In the genomic region with DNA sequence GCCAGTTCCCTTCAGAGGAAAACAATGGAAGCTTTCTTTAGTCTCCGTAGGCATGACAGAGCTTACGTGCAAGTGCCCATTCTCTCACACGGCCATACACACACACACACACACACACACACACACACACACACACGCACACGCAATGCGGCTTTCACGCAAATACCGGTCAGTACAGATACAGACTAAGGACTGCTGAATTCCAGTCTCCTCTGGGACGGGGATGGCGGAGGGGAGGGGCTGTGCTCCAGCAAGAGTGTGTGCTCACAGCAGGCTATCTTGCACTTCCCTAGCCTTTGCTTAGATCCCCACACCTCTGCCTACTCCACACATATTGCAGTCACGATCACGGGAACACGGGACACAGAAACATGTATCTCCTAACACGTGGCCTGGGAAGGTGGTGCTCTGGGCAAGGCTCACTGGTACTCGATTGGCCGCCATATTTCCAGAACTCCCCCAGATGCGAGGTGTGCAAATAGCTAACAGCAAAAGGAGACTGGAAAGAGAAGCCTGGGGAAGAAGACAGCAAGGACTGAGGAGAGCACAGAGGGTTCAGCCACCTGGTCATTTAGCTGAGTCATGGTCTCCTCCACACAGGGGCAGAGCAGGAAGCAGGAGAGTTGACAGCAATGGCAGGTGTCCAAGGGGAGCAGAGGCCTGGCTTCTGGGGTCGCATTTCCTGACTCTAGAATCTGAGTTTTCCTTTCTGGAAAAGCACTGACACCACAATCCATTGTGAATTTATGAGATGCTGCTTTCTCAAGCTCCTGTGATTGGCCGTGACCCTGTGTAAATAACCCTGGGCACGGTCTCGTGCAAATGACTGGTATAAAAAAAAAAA, we compare ENCODE assay signal across 7 mouse cellular contexts. TPM values are rescaled to one million over a fixed set of nuclear protein-coding genes. Genes with fewer than 3 reads are reported as not detected.
DNase-seq lines count a peak whose midpoint lies in the region; ATAC-seq and TF ChIP-seq lines count a peak whose summit lies in the region.

No protein-coding gene starts in this region.

- peak; percentile 51 for ATAC-seq in G1E (ENCODE audit: extremely low read depth, insufficient number of reproducible peaks, low FRiP score, poor library complexity, severe bottlenecking)
- ATAC-seq in hematopoietic stem cell, adult 5-6 weeks (replicated peaks in 1 of 2; ENCODE audit: insufficient read depth in 1 of 2, low FRiP score in 2 of 2, low TSS enrichment in 1 of 2, low read depth in 1 of 2, poor library complexity in 2 of 2, severe bottlenecking in 2 of 2): peak; percentile 66 to 71
- peak; percentile 56; the same call in 1 of the 2 replicates for ATAC-seq in liver, postnatal 0 days

- H3K27ac ChIP-seq in liver, postnatal 0 days (ENCODE audit: low read depth): no peak overlapping the region

- peak; percentile 52 for DNase-seq in G1E (ENCODE audit: low spot score)
- DNase-seq in adrenal gland, adult 2 months: peak; percentile 70
- no peak for DNase-seq in liver, postnatal 0 days
- DNase-seq in retina, embryonic 14.5 days (ENCODE audit: low spot score): no peak
- no peak for DNase-seq in gastrocnemius, postnatal 25 days
- no peak for DNase-seq in ovary, postnatal 14 days (ENCODE audit: low spot score)

- H3K9ac ChIP-seq in liver, postnatal 0 days (replicated peaks): no peak overlapping the region

- no peak for TF ChIP-seq EP300 in liver, postnatal 0 days (IDR thresholded peaks at IDR 0.05; ENCODE audit: low read depth)

- peaks cover 49% of the 10 kb centered on the region for H3K36me3 ChIP-seq in G1E (replicated peaks)
- H3K36me3 ChIP-seq in liver, postnatal 0 days (replicated peaks; ENCODE audit: insufficient read depth, low read length): no peaks in the 10 kb centered on the region

- H3K4me2 ChIP-seq in liver, postnatal 0 days (ENCODE audit: low read depth, low read length): no peak overlapping the region

- H3K27me3 ChIP-seq in G1E (ENCODE audit: insufficient read depth, low read length): no peaks in the 10 kb centered on the region
- H3K27me3 ChIP-seq in liver, postnatal 0 days (ENCODE audit: insufficient read depth, low read length): no peaks in the 10 kb centered on the region

- no peaks in the 10 kb centered on the region for H3K9me3 ChIP-seq in G1E (replicated peaks)
- no peaks in the 10 kb centered on the region for H3K9me3 ChIP-seq in liver, postnatal 0 days (ENCODE audit: low read length)

- H3K4me3 ChIP-seq in G1E (ENCODE audit: low read depth, low read length): peak overlapping the region; percentile 13; the same call in 1 of the 2 replicates
- no peak overlapping the region for H3K4me3 ChIP-seq in liver, postnatal 0 days (ENCODE audit: low read depth, low read length)

- TF ChIP-seq CTCF in G1E (IDR thresholded peaks at IDR 0.05; ENCODE audit: low read depth, low read length): no peak
- TF ChIP-seq CTCF in liver, postnatal 0 days (IDR thresholded peaks at IDR 0.05; ENCODE audit: low read depth): no peak

- 80% methylated on average over 21 of the region's 21 CpGs for WGBS in liver, postnatal 0 days (ENCODE audit: insufficient replicate concordance)

- H3K4me1 ChIP-seq in G1E (ENCODE audit: insufficient read depth, low read depth, low read length): peaks cover 83% of the 10 kb centered on the region
- peaks cover 9% of the 10 kb centered on the region; the same call in 1 of the 2 replicates for H3K4me1 ChIP-seq in liver, postnatal 0 days (ENCODE audit: insufficient read depth)

RNA-seq across cellular contexts. Expression of gene St6galnac3, which starts 56.3 kb away (rescaled TPM):
- 55.9 and 62.8 TPM in 2 replicates for total RNA-seq in G1E (2014; fragmentation: Nextera tagmentation)
- 45.7 and 55.2 TPM in 2 replicates for total RNA-seq in G1E (2017)
- polyA plus RNA-seq in G1E (2012): 1.3 and 1.4 TPM in 2 replicates
- 10 to 100 TPM in 1 of 2 experiments, 1 to 10 TPM in 1; 7.9 to 16.9 TPM for total RNA-seq in adrenal gland, adult 2 months (2021)
- 0.40 and 0.94 TPM in 2 replicates for polyA plus RNA-seq in adrenal gland, adult 2 months (2012; rRNA removed)
- 9.1 and 13.5 TPM in 2 replicates for total RNA-seq in hematopoietic stem cell, adult 5-6 weeks (2017)
- polyA plus RNA-seq in liver, postnatal 0 days (2015; fragmentation: Nextera tagmentation; extraction: Ambion mirVana): 4.5 and 5.0 TPM in 2 replicates
- 1 to 10 TPM; 2.3 to 2.8 TPM for total RNA-seq in gastrocnemius, postnatal 25 days (2021)

Comparison
In these comparisons a context has a peak if more than half of its experiments do, and no peak if none do; other contexts are left out.
1. DNase-seq: peak in G1E (single experiment) and adrenal gland, adult 2 months (single experiment); none in liver, postnatal 0 days (single experiment), retina, embryonic 14.5 days (single experiment), gastrocnemius, postnatal 25 days (single experiment) and ovary, postnatal 14 days (single experiment).
2. Peak in every context shown above with its lines, with median percentiles within 50 percentile points of each other: ATAC-seq.